Mouse (Mus musculus): ENCODE measurements at regions not wholly inside any gene's neighbourhood (a gene's known extent, or its start where the extent isn't known, plus 50 kb on each side); places are given as distances from the start of the nearest gene placed in this dataset.

GRCm38 (mm10) chr1:64229654-64230053 lies 107.6 kb upstream of the Klf7 start:
- WGBS = 79% methylated on average over 1 of the region's 1 CpGs
- Histone ChIP-seq H3K36me3 (no peaks in the 10 kb centered on the region), H3K9ac (no peak overlapping the region), H3K4me3 (no peak overlapping the region), H3K9me3 (replicated peaks) (no peaks in the 10 kb centered on the region), H3K4me1 (replicated peaks) (peaks cover 16% of the 10 kb centered on the region), H3K4me2 (no peak overlapping the region), H3K27ac (no peak overlapping the region), H3K27me3 (no peaks in the 10 kb centered on the region)
- no peak for ATAC-seq (replicated peaks; ENCODE audit: insufficient number of reproducible peaks, insufficient read depth, low FRiP score, low read depth)

GRCm38 (mm10) chr1:64226001-64226918 lies 104.2 kb upstream of the Klf7 start:
- 30% methylated on average over 16 of the region's 16 CpGs for WGBS
- no peak overlapping the region for H3K9ac ChIP-seq
- H3K4me3 ChIP-seq = no peak overlapping the region
- H3K27ac ChIP-seq = peak overlapping the region; percentile 59
- no peaks in the 10 kb centered on the region for H3K36me3 ChIP-seq
- H3K27me3 ChIP-seq = no peaks in the 10 kb centered on the region
- peak overlapping the region; percentile 31 for H3K4me2 ChIP-seq
- ATAC-seq (replicated peaks; ENCODE audit: insufficient number of reproducible peaks, insufficient read depth, low FRiP score, low read depth) = peak; percentile 78
- peaks cover 25% of the 10 kb centered on the region for H3K4me1 ChIP-seq (replicated peaks)
- no peaks in the 10 kb centered on the region for H3K9me3 ChIP-seq (replicated peaks)

- no peak for ATAC-seq (replicated peaks; ENCODE audit: insufficient number of reproducible peaks, insufficient read depth, low FRiP score, low read depth)
- no peak overlapping the region for H3K9ac ChIP-seq
- no peaks in the 10 kb centered on the region for H3K36me3 ChIP-seq
- 63% methylated on average over 19 of the region's 19 CpGs for WGBS
- H3K27me3 ChIP-seq = no peaks in the 10 kb centered on the region
- H3K4me2 ChIP-seq = 0 out of 2 replicates have a peak overlapping the region, but pooled peaks have one; percentile 12
- no peaks in the 10 kb centered on the region for H3K9me3 ChIP-seq (replicated peaks)
- no peak overlapping the region for H3K27ac ChIP-seq
- no peak overlapping the region for H3K4me3 ChIP-seq
- peaks cover 25% of the 10 kb centered on the region for H3K4me1 ChIP-seq (replicated peaks)
Measured at GRCm38 (mm10) chr1:64223779-64224687, 102.0 kb upstream of the Klf7 start.

GRCm38 (mm10) chr1:64222475-64222874 lies 100.4 kb upstream of the Klf7 start:
- H3K4me2 ChIP-seq = no peak overlapping the region
- H3K4me3 ChIP-seq = no peak overlapping the region
- peaks cover 25% of the 10 kb centered on the region for H3K4me1 ChIP-seq (replicated peaks)
- H3K27me3 ChIP-seq = no peaks in the 10 kb centered on the region
- WGBS = 67% methylated on average over 2 of the region's 2 CpGs
- ATAC-seq (replicated peaks; ENCODE audit: insufficient number of reproducible peaks, insufficient read depth, low FRiP score, low read depth) = no peak
- no peak overlapping the region for H3K9ac ChIP-seq
- no peak overlapping the region for H3K27ac ChIP-seq
- no peaks in the 10 kb centered on the region for H3K9me3 ChIP-seq (replicated peaks)
- no peaks in the 10 kb centered on the region for H3K36me3 ChIP-seq

GRCm38 (mm10) chr1:64220486-64220885 lies 98.4 kb upstream of the Klf7 start:
- no peak overlapping the region for H3K4me3 ChIP-seq
- H3K27ac ChIP-seq = no peak overlapping the region
- no peak overlapping the region for H3K9ac ChIP-seq
- H3K4me2 ChIP-seq = no peak overlapping the region
- H3K4me1 ChIP-seq (replicated peaks) = peaks cover 13% of the 10 kb centered on the region
- no peaks in the 10 kb centered on the region for H3K27me3 ChIP-seq
- no peaks in the 10 kb centered on the region for H3K9me3 ChIP-seq (replicated peaks)
- H3K36me3 ChIP-seq = no peaks in the 10 kb centered on the region
- 87% methylated on average over 1 of the region's 1 CpGs for WGBS
- no peak for ATAC-seq (replicated peaks; ENCODE audit: insufficient number of reproducible peaks, insufficient read depth, low FRiP score, low read depth)

- Histone ChIP-seq H3K27ac (no peak overlapping the region), H3K4me3 (no peak overlapping the region), H3K27me3 (no peaks in the 10 kb centered on the region), H3K4me1 (replicated peaks) (peaks cover 12% of the 10 kb centered on the region), H3K4me2 (no peak overlapping the region), H3K36me3 (no peaks in the 10 kb centered on the region), H3K9me3 (replicated peaks) (no peaks in the 10 kb centered on the region), H3K9ac (no peak overlapping the region)
- 77% methylated on average over 5 of the region's 5 CpGs for WGBS
- ATAC-seq (replicated peaks; ENCODE audit: insufficient number of reproducible peaks, insufficient read depth, low FRiP score, low read depth) = no peak
Measured at GRCm38 (mm10) chr1:64220040-64220439, 98.0 kb upstream of the Klf7 start.

GRCm38 (mm10) chr1:64215646-64216045 lies 93.6 kb upstream of the Klf7 start:
- Histone ChIP-seq H3K9ac (no peak overlapping the region), H3K36me3 (no peaks in the 10 kb centered on the region), H3K4me2 (no peak overlapping the region), H3K27me3 (no peaks in the 10 kb centered on the region), H3K4me3 (no peak overlapping the region), H3K27ac (no peak overlapping the region), H3K9me3 (replicated peaks) (no peaks in the 10 kb centered on the region), H3K4me1 (replicated peaks) (no peaks in the 10 kb centered on the region)
- 60% methylated on average over 4 of the region's 4 CpGs for WGBS
- no peak for ATAC-seq (replicated peaks; ENCODE audit: insufficient number of reproducible peaks, insufficient read depth, low FRiP score, low read depth)

GRCm38 (mm10) chr1:64209131-64209530 lies 87.0 kb upstream of the Klf7 start:
- Histone ChIP-seq H3K27me3 (no peaks in the 10 kb centered on the region), H3K9ac (no peak overlapping the region), H3K27ac (no peak overlapping the region), H3K4me1 (replicated peaks) (no peaks in the 10 kb centered on the region), H3K36me3 (no peaks in the 10 kb centered on the region), H3K4me2 (no peak overlapping the region), H3K9me3 (replicated peaks) (peaks cover 8% of the 10 kb centered on the region; the same call in 1 of the 2 replicates), H3K4me3 (no peak overlapping the region)
- ATAC-seq (replicated peaks; ENCODE audit: insufficient number of reproducible peaks, insufficient read depth, low FRiP score, low read depth) = no peak
- 73% methylated on average over 1 of the region's 1 CpGs for WGBS

- Histone ChIP-seq H3K36me3 (no peaks in the 10 kb centered on the region), H3K4me2 (no peak overlapping the region), H3K4me3 (no peak overlapping the region), H3K9ac (no peak overlapping the region), H3K4me1 (replicated peaks) (peaks cover 14% of the 10 kb centered on the region), H3K27ac (no peak overlapping the region), H3K9me3 (replicated peaks) (peaks cover 8% of the 10 kb centered on the region; the same call in 1 of the 2 replicates), H3K27me3 (no peaks in the 10 kb centered on the region)
- 43% methylated on average over 5 of the region's 5 CpGs for WGBS
- ATAC-seq (replicated peaks; ENCODE audit: insufficient number of reproducible peaks, insufficient read depth, low FRiP score, low read depth) = no peak
Measured at GRCm38 (mm10) chr1:64200387-64201023, 78.4 kb upstream of the Klf7 start.

- 72% methylated on average over 5 of the region's 5 CpGs for WGBS
Measured at GRCm38 (mm10) chr1:64198781-64199180, 76.7 kb upstream of the Klf7 start.

GRCm38 (mm10) chr1:64198322-64198721 lies 76.2 kb upstream of the Klf7 start:
- Histone ChIP-seq H3K27me3 (no peaks in the 10 kb centered on the region), H3K9ac (no peak overlapping the region), H3K4me3 (no peak overlapping the region), H3K36me3 (no peaks in the 10 kb centered on the region), H3K4me1 (replicated peaks) (peaks cover 19% of the 10 kb centered on the region), H3K4me2 (no peak overlapping the region), H3K27ac (no peak overlapping the region), H3K9me3 (replicated peaks) (no peaks in the 10 kb centered on the region)
- no peak for ATAC-seq (replicated peaks; ENCODE audit: insufficient number of reproducible peaks, insufficient read depth, low FRiP score, low read depth)
- 82% methylated on average over 2 of the region's 2 CpGs for WGBS

More at GRCm38 (mm10) chr1:64198781-64199180, 76.7 kb upstream of the Klf7 start:
- H3K9ac ChIP-seq = no peak overlapping the region
- H3K4me1 ChIP-seq (replicated peaks) = peaks cover 19% of the 10 kb centered on the region
- H3K4me3 ChIP-seq = no peak overlapping the region
- H3K36me3 ChIP-seq = no peaks in the 10 kb centered on the region
- H3K4me2 ChIP-seq = no peak overlapping the region
- no peaks in the 10 kb centered on the region for H3K9me3 ChIP-seq (replicated peaks)
- ATAC-seq (replicated peaks; ENCODE audit: insufficient number of reproducible peaks, insufficient read depth, low FRiP score, low read depth) = no peak
- H3K27ac ChIP-seq = no peak overlapping the region
- H3K27me3 ChIP-seq = no peaks in the 10 kb centered on the region
